Mouse (Mus musculus): Measurements from ENCODE around the gene Llph.
A peak's percentile ranks its signal among the peaks of the same experiment; 100 is the strongest.
"Not testable (repeated sequence)": the region's sequence is repeated elsewhere in the genome, so short reads cannot be mapped to it uniquely, and the experiment has no call there.

Llph gene

DNA sequence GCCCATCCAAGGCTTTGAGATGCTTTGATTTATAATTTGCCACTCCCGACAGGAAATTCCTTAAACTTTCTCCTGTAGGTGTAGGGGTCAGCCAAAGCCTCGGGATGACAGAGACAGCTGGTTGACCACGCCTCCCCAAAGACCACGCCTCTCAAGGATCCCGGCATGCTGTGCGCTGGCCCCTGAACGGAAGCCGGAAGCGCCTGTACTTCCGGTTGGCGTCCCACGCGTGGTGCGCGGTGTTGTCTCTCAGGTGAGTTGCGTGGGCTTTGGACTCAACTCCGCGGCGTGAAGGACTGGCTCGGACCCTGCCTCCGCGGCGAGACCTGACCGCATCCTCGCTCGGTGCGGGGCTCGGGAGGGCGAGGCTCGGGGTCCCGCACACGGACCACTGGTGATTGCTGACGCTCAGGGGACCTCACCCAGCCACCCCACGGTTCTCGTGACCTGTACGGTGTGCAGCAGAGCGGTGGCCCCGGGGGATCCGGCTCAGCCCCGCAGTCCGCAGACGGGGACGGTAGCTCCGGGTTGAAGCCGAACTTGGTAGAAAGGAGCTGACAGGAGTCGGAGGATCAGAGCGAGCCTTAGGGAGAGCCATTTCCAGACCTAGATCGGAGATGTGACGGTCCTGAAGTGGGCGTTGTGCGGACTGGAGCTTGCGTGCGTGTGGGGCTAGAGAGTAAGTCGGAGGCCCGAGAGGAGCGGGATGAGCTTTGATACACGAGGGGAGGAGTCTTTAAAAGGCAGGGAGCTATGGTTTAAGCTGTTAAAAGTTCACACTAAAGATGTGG is at the start of gene Llph:
Gene Llph (plus strand): TSS at position 200 of the 791 bp plus-strand sequence.
- peak; percentile 94 for DNase-seq (ENCODE audit: low read depth, low spot score)

GRCm38 (mm10) chr10:120182887-120183286 is 44.0 kb upstream of the Llph start:
- DNase-seq (ENCODE audit: low read depth, low spot score), result peak; percentile 41

DNA sequence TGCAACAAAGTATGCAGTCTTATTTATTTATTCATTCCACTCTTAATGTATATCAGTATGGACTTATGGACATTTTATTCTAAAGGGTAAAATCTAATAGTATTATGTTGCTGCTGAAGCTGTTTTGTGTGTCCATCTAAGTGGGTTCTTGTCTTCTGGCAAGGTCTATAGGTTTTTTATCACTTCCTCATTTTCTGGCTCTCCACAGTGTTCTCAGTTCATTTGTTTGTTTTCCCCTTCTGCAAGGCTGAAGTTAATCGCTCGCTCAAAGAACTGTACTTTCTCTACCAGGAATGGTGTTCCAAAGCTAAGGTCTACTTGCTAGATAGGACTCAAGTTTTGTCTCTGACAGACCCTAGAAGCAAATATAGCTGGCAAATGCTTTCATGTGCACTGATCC is 43.5 kb upstream of the Llph start:
- DNase-seq (ENCODE audit: low read depth, low spot score), result no peak

DNA sequence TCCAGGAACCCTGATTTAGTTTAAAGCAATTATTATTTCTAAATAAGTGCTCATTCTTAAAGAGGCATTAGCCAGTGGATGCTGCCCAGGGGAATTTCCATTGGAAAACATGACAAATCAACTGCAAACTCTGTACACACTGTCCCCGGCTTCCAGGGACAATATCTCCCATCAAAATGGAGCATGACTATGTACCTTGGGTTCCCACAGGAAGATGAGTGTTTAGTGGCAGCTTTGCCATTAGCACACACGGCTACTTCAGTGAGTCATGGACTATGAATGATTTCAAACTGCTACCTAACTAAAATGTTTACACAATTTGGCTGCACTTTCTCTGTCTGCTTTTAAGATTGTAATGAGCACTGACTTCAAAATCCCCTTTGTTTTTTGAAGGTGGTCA is 38.4 kb upstream of the Llph start:
- no peak for DNase-seq (ENCODE audit: low read depth, low spot score)

DNA sequence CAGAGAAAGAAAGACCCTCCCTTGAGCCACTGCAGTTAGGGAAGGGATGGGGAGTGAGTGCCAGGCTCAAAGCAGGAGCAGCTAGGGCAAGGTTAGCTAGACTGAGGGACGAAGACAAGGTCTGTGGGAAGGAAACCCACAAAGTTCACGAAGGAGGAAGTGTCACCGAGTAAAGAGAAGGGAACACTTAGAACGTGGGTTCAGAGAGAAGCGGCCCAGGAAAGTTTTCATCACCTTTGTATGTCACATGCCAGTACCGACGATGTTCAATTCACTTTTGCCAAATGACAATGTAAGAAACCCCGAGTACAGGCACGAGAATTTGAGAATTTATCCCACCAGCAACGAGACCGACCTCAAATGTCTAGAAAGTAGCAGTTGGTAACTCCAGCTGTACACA is 37.6 kb upstream of the Llph start:
- DNase-seq (ENCODE audit: low read depth, low spot score), result no peak

GRCm38 (mm10) chr10:120189782-120190181 is 37.1 kb upstream of the Llph start:
- DNase-seq (ENCODE audit: low read depth, low spot score), result no peak

DNA sequence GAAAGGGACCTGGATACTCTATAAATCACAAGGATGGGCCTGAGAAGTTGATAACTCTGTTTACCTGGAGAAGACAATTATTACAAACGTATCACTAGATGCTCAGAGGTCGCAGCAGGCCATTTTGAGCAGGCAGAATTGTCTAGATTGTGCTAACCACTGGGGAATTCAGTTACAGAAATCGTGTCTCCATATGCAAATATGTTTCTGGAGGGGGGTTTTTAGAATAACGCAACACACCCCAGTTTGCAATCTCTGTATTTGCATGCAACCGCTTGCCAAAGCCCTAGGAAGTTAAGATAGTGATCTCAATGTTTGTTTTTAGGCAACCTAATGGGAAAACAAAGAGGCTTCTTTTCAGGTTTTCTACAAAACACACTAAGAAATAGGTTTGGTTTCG is 35.7 kb upstream of the Llph start:
- DNase-seq (ENCODE audit: low read depth, low spot score), result no peak

DNA sequence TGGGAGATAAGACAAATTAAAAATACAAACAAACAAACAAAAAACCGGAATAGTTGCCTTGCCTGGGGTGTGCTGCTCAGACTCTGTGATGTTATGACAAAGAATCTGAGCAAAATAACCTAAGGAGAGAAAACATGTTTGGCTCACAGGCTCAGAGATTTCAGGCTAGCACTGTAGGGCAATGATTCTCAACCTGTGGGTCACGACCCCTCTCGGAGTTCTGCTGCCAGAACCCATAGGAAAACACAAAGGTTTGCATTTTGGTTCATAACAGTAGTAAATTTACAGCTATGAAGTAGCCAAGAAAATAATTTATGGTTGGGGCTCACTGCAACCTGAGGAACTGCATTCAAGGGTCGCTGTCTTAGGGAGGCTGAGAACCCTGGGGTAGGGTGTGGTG is 34.6 kb upstream of the Llph start:
- no peak for DNase-seq (ENCODE audit: low read depth, low spot score)

- no peak for DNase-seq (ENCODE audit: low read depth, low spot score)
Measured at GRCm38 (mm10) chr10:120193255-120193654, 33.6 kb upstream of the Llph start.

- DNase-seq (ENCODE audit: low read depth, low spot score), result peak; percentile 84
Measured at GRCm38 (mm10) chr10:120197061-120197835, 29.6 kb upstream of the Llph start.

DNA sequence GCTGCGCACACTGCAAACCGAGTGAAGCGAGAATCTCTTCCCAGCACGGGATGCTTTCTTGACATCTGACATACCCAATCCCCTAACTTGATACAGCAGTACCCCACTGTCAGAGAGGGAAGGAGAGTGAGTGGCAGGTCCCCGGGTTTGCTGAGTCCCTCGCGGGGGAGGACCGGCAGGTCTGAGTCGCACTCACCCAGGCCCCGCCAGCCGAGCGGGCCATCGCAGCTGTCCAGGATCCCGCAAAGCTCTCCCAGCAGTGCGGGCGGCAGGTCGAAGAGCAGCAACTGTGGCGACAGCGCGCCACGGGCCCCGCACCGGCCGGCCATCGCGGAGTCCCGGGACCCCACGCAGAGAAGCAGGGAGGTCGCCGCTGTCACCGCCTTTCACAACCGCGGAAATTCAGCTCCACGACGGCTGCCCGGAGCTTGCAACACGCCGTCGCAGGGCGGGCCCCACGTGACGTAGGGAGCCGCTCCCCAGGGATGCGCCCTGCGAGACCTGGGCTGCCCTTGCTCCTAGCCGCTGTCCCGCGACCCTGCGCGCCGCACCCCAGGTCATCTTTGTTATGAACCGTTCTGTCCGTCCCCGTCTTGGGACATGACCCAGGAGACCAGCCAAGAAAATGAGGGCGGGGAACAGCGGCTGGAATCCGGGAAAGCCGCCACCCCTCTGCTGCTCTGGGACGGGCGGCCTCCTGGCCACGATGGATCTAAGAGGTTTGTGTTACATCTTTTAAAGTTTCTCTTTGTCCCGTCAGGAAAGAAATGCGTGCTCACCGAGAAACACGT is 25.5 kb upstream of the Llph start, which contains the start of gene Tmbim4:
Gene Tmbim4 (plus strand): TSS at position 460 of the 791 bp plus-strand sequence.
- peak; percentile 34 for DNase-seq (ENCODE audit: low read depth, low spot score)

DNA sequence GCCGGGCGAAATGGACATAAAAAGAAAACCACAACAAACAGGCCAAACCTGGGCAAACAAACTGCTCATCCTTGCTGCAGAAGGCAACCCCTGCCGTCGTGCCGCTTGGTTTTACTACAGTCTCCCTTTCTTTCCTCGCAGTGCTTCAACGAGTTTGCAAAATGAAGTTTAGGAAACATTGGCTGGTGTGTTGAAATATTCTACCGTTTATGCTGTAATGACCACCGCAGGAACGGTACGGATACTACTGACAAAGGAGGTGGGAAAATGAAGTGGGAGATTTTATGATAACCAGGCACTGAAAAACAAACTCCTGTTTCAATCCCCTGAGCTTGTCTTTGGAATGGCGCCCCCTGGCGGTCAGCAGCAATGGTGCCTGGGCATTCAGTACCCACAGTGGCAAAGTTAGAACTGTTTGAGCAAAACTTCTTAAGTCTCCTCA is 24.9 kb upstream of the Llph start, which contains the start of gene Irak3:
Gene Irak3 (minus strand): TSS at position 170 of the 442 bp plus-strand sequence.
- DNase-seq (ENCODE audit: low read depth, low spot score), result peak; percentile 82

GRCm38 (mm10) chr10:120202467-120203250 is 24.2 kb upstream of the Llph start:
- no peak for DNase-seq (ENCODE audit: low read depth, low spot score)

GRCm38 (mm10) chr10:120204591-120205210 is 22.2 kb upstream of the Llph start:
- peak; percentile 12 for DNase-seq (ENCODE audit: low read depth, low spot score)

DNA sequence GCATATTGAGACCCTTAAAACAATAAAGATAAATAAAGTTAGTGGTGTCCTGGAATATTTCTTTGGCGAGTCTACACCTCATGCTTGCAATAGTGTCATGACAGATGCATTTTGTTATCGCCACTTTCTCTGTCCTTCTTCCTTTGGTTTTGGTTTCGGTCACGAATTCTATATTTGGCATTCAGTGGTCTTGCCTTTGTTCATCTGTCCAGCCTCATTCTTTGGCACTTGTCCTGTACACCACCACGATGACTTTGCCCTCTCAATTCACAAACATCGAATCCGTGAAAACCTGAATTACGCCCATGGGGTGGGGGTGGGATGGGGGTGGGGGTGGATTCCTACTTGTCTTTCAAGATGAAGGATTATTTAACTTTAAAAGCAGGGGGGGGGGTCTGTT is 18.9 kb upstream of the Llph start:
- no peak for DNase-seq (ENCODE audit: low read depth, low spot score)

DNA sequence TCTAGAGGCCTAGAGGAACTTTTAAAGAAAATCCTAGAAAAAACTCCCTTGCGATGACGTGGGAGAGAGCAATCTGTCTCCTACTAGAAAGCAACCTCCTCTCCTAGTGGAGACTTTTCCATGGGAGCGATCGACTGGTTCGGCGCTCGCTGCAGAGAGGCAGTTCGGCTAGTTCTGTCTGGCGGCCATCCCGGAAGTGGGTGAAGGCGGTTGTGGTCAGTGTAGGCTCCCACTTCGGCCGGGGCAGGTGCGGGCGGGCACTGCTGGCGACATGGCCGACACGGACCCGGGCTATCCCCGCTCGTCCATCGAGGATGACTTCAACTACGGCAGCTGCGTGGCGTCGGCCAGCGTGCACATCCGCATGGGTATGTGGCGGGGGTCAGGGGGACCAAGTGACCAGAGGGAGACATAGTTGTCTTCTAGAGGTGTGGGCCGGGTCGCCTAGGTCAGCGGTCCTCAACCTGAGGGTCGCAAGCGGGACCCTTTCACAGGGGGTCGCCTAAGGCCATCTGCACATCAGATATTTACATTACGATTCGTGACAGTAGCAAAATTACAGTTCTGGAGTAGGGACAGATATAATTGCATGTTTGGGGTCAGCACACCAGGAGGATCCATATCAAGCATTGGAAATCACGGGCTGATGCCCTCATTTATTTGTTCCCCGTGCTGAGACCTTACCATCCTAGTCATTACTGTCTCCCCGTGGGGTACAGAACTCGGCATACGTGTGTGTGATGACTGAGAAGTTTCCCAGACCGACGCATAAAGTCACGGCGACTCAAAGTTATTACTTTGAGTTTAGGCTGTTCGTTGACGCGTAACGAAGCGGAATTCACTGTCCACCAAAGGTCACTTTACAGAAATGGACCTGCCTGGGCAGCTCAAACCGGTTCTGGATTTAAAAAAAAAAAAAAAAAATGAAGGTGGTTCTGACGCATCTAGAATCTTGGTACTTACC is 18.0 kb upstream of the Llph start:
- DNase-seq (ENCODE audit: low read depth, low spot score), result peak; percentile 96

GRCm38 (mm10) chr10:120209539-120209925 is 17.3 kb upstream of the Llph start:
- no peak for DNase-seq (ENCODE audit: low read depth, low spot score)

DNA sequence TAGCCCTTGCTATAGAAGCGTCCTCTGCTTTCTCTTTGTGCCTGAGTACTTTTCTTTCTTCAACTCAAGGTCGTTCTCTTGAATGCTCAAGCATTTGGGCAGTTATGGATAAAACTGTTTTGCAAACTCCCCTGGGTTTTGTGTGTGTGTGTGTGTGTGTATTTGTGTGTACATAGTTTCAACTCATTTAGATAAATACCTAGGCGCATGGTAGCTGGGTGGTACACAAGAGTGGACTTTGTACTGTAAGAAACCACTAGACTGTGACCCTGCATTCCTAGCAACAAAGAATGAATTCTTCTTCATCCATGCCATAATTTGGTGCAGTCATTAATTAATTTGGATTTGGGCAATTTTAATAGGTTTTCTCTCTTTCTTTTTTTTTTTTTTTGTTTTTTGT is 16.8 kb upstream of the Llph start:
- DNase-seq (ENCODE audit: low read depth, low spot score), result no peak

- DNase-seq (ENCODE audit: low read depth, low spot score), result not testable (repeated sequence)
Measured at GRCm38 (mm10) chr10:120217099-120217498, 9.8 kb upstream of the Llph start.
